Mouse (Mus musculus): Measurements from ENCODE around the gene Gpc2.
A peak's percentile ranks its signal among the peaks of the same experiment; 100 is the strongest.

Gene Gpc2

GRCm38 (mm10) chr5:138279585-138280424, at the start of gene Gpc2, which contains the start of the genes Gm43720 and Stag3:
TSS of gene Gpc2 (minus strand) at chr5:138280005.
TSS of gene Gm43720 (minus strand) at chr5:138279958.
TSS of gene Stag3 (plus strand) at chr5:138280240.
- DNase-seq: peak; percentile 99

GRCm38 (mm10) chr5:138312795-138313194, 33.0 kb upstream of the Gpc2 start:
- no peak for DNase-seq

- no peak for DNase-seq
These were observed 19.8 kb upstream of the Gpc2 start for GRCm38 (mm10) chr5:138299613-138300012.

- DNase-seq: no peak
These were observed 14.4 kb upstream of the Gpc2 start for GRCm38 (mm10) chr5:138294158-138294557.

- no peak for DNase-seq
These were observed 11.8 kb upstream of the Gpc2 start for GRCm38 (mm10) chr5:138291638-138292037.

- DNase-seq: no peak
These were observed 8.1 kb upstream of the Gpc2 start for GRCm38 (mm10) chr5:138287861-138288260.

- no peak for DNase-seq
These were observed 3.7 kb upstream of the Gpc2 start for GRCm38 (mm10) chr5:138283540-138283939.

- DNase-seq: no peak
These were observed 2.0 kb upstream of the Gpc2 start for GRCm38 (mm10) chr5:138281798-138282197.

- no peak for DNase-seq
These were observed 1.0 kb upstream of the Gpc2 start for GRCm38 (mm10) chr5:138280829-138281228.

- no peak for DNase-seq
These were observed 592 bp upstream of the Gpc2 start for GRCm38 (mm10) chr5:138280425-138280768.

- DNase-seq: no peak
These were observed 1.8 kb downstream of the Gpc2 start for GRCm38 (mm10) chr5:138277994-138278393.

- DNase-seq: peak; percentile 71
These were observed 4.4 kb downstream of the Gpc2 start for GRCm38 (mm10) chr5:138275216-138276050.

GRCm38 (mm10) chr5:138274186-138274585, 5.6 kb downstream of the Gpc2 start:
- DNase-seq: no peak

- peak; percentile 73 for DNase-seq
These were observed 7.3 kb downstream of the Gpc2 start, which contains the start of gene Gal3st4 for GRCm38 (mm10) chr5:138272409-138272923. TSS of gene Gal3st4 (minus strand) at chr5:138272840.

GRCm38 (mm10) chr5:138271232-138271631, 8.6 kb downstream of the Gpc2 start:
- DNase-seq: no peak

- DNase-seq: no peak
These were observed 10.8 kb downstream of the Gpc2 start for GRCm38 (mm10) chr5:138268980-138269379.

GRCm38 (mm10) chr5:138267114-138267513, 12.7 kb downstream of the Gpc2 start:
- DNase-seq: no peak

- DNase-seq: no peak
These were observed 14.1 kb downstream of the Gpc2 start for GRCm38 (mm10) chr5:138265712-138266111.

GRCm38 (mm10) chr5:138264207-138264578, 15.6 kb downstream of the Gpc2 start:
- no peak for DNase-seq

- peak; percentile 95 for DNase-seq
These were observed 16.3 kb downstream of the Gpc2 start, which contains the start of gene BC037034 for GRCm38 (mm10) chr5:138263260-138264206. TSS of gene BC037034 (minus strand) at chr5:138264033.

- DNase-seq: no peak
These were observed 17.1 kb downstream of the Gpc2 start for GRCm38 (mm10) chr5:138262582-138263240.

GRCm38 (mm10) chr5:138262001-138262400, 17.8 kb downstream of the Gpc2 start:
- no peak for DNase-seq
